Comparison of ENCODE assay signal across 8 mouse cellular contexts in the genomic region with DNA sequence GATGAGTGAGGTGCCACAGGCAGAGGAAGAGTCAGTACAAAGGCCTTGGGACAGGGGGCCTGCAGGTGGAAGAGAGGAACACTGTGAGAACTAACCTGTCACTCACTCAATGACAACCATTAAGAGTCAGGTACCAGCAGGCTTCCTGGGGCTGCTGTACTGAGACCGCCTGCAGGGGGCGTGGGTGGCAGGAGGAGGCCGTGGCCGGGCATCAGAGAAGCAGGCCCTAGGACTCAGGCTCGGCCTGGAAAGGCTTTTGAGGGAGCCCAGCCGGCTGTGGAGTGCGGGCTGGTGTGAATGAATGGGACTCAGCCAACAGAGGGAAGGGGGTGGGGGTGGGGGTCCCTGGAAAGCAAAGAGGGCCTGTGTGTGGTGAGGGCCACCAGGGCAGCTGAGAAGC.
A peak's percentile ranks its signal among the peaks of the same experiment; 100 is the strongest.
DNase-seq lines count a peak whose midpoint lies in the region; ATAC-seq and TF ChIP-seq lines count a peak whose summit lies in the region.

No protein-coding gene starts in this region.

- H3K4me1 ChIP-seq in heart, embryonic 13.5 days, result peaks cover 62% of the 10 kb centered on the region
- peaks cover 72% of the 10 kb centered on the region for H3K4me1 ChIP-seq in E14TG2a.4 (replicated peaks; ENCODE audit: low read depth, low read length)
- no peaks in the 10 kb centered on the region for H3K4me1 ChIP-seq in cortical plate, adult 2 months (ENCODE audit: control insufficient read depth, insufficient read depth, low read length)
- H3K4me1 ChIP-seq in limb, embryonic 10.5 days, result peaks cover 72% of the 10 kb centered on the region
- H3K4me1 ChIP-seq in midbrain, embryonic 14.5 days (ENCODE audit: control insufficient read depth, insufficient read depth, low read length), result peaks cover 57% of the 10 kb centered on the region

- no peak overlapping the region for H3K4me3 ChIP-seq in heart, embryonic 13.5 days
- H3K4me3 ChIP-seq in E14TG2a.4 (replicated peaks; ENCODE audit: low read length), result no peak overlapping the region
- no peak overlapping the region for H3K4me3 ChIP-seq in cortical plate, adult 2 months (ENCODE audit: insufficient read depth, low read length)
- H3K4me3 ChIP-seq in limb, embryonic 10.5 days, result no peak overlapping the region
- no peak overlapping the region for H3K4me3 ChIP-seq in midbrain, embryonic 14.5 days (replicated peaks; ENCODE audit: low read depth, low read length)

- DNase-seq in heart, adult 11 months, result no peak
- peak; percentile 73 for DNase-seq in limb, embryonic 10.5 days (ENCODE audit: low spot score)
- peak; percentile 63 for DNase-seq in midbrain, embryonic 14.5 days
- DNase-seq in ovary, postnatal 14 days (ENCODE audit: low spot score), result no peak
- DNase-seq in right cerebral cortex, postnatal 10 days (ENCODE audit: low spot score in 2 of 2), result no peak

- H3K27me3 ChIP-seq in heart, embryonic 13.5 days (replicated peaks), result peaks cover 20% of the 10 kb centered on the region
- peaks cover 51% of the 10 kb centered on the region for H3K27me3 ChIP-seq in E14TG2a.4 (ENCODE audit: insufficient read depth, low read length)
- peaks cover 58% of the 10 kb centered on the region for H3K27me3 ChIP-seq in limb, embryonic 10.5 days (ENCODE audit: low read depth, poor library complexity, severe bottlenecking)
- H3K27me3 ChIP-seq in midbrain, embryonic 14.5 days (ENCODE audit: control insufficient read depth, insufficient read depth, low read length), result no peaks in the 10 kb centered on the region

- H3K9ac ChIP-seq in heart, embryonic 13.5 days, result no peak overlapping the region
- no peak overlapping the region for H3K9ac ChIP-seq in midbrain, embryonic 14.5 days (replicated peaks; ENCODE audit: low read length)

- H3K27ac ChIP-seq in heart, embryonic 13.5 days (replicated peaks), result 0 out of 2 replicates have a peak overlapping the region, but pooled peaks have one; percentile 6
- H3K27ac ChIP-seq in cortical plate, adult 2 months (ENCODE audit: insufficient read depth, low read length), result no peak overlapping the region
- H3K27ac ChIP-seq in limb, embryonic 10.5 days, result peak overlapping the region; percentile 50
- H3K27ac ChIP-seq in midbrain, embryonic 14.5 days (replicated peaks; ENCODE audit: low read depth, low read length), result peak overlapping the region; percentile 76

- no peaks in the 10 kb centered on the region for H3K9me3 ChIP-seq in heart, embryonic 13.5 days
- no peaks in the 10 kb centered on the region for H3K9me3 ChIP-seq in E14TG2a.4 (ENCODE audit: low read length)
- H3K9me3 ChIP-seq in limb, embryonic 10.5 days (replicated peaks), result no peaks in the 10 kb centered on the region
- no peaks in the 10 kb centered on the region for H3K9me3 ChIP-seq in midbrain, embryonic 14.5 days (ENCODE audit: control insufficient read depth, low read length)

- H3K36me3 ChIP-seq in heart, embryonic 13.5 days, result no peaks in the 10 kb centered on the region
- H3K36me3 ChIP-seq in E14TG2a.4 (ENCODE audit: insufficient read depth, low read length), result no peaks in the 10 kb centered on the region
- no peaks in the 10 kb centered on the region for H3K36me3 ChIP-seq in limb, embryonic 10.5 days
- H3K36me3 ChIP-seq in midbrain, embryonic 14.5 days (ENCODE audit: control insufficient read depth, insufficient read depth, low read length), result no peaks in the 10 kb centered on the region

- TF ChIP-seq CTCF in E14TG2a.4 (conservative IDR thresholded peaks at IDR 0.05; ENCODE audit: low read length), result peak; percentile 68
- 0 out of 2 replicates have a peak, but pooled peaks have one; percentile 22 for TF ChIP-seq CTCF in cortical plate, adult 2 months (IDR thresholded peaks at IDR 0.05; ENCODE audit: extremely low read depth, insufficient read depth, low read length)

- no peak for ATAC-seq in heart, embryonic 13.5 days (ENCODE audit: extremely low read depth, insufficient number of reproducible peaks, low FRiP score, low TSS enrichment)
- no peak for ATAC-seq in midbrain, embryonic 14.5 days (ENCODE audit: low FRiP score, low TSS enrichment)

- TF ChIP-seq POLR2A in cortical plate, adult 2 months (IDR thresholded peaks at IDR 0.05; ENCODE audit: extremely low read depth, insufficient read depth, low read length), result no peak

- no peak overlapping the region for H3K4me2 ChIP-seq in heart, embryonic 13.5 days
- H3K4me2 ChIP-seq in midbrain, embryonic 14.5 days (ENCODE audit: low read length), result no peak overlapping the region

- 20% methylated on average over 7 of the region's 7 CpGs for WGBS in heart, embryonic 13.5 days
- WGBS in limb, embryonic 10.5 days, result 19% methylated on average over 7 of the region's 7 CpGs
- WGBS in midbrain, embryonic 14.5 days, result 4% methylated on average over 7 of the region's 7 CpGs

Comparison
In these comparisons a context has a peak if more than half of its experiments do, and no peak if none do; other contexts are left out.
1. DNase-seq: peak in limb, embryonic 10.5 days (single experiment) and midbrain, embryonic 14.5 days (single experiment); none in heart, adult 11 months (single experiment), ovary, postnatal 14 days (single experiment) and right cerebral cortex, postnatal 10 days (0 of 2).